Mouse (Mus musculus): Measurements from ENCODE around the gene Dgcr2.

DNA sequence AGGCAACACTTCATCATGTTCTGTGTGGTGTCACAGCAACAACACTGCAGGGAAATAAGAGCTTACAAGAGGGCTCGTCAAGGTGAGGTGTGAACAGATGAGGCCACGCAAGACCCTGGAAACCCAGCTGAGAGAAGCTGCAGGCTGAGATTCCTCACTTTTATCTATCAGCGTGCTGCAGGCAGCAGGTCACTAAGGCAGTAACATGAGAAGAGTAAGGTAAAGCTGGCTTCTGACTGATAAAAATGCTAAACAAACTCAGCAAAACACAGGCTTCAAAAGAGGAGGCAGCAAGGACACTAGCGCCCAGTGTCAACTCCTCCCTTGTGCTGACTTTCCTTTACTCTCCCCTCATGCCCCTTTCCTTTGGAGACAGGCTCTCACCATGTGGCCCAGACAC is 25.4 kb downstream of the Dgcr2 start:
- TF ChIP-seq POLR2AphosphoS2 (IDR thresholded peaks at IDR 0.05; ENCODE audit: insufficient read length, low read depth): no peak
- TF ChIP-seq POLR2A (IDR thresholded peaks at IDR 0.05; ENCODE audit: insufficient read length, low read depth): no peak
- TF ChIP-seq USF1 (IDR thresholded peaks at IDR 0.05; ENCODE audit: low read depth): no peak
